Mouse (Mus musculus) lung, embryonic 16.5 days (tissue): Measurements from ENCODE around the gene Ncoa1. TPM values are rescaled to one million over a fixed set of nuclear protein-coding genes. Genes with fewer than 3 reads are reported as not detected.
"Not testable (repeated sequence)": the region's sequence is repeated elsewhere in the genome, so short reads cannot be mapped to it uniquely, and the experiment has no call there.

Experiments
- ATAC-seq: fragments of 200-750 bp; cut with Nextera tagmentation; 2 replicates; pipeline ENCODE4 v1.8.0; 2017; ENCODE audit warnings: low read depth, mild to moderate bottlenecking, moderate library complexity
- H3K27ac ChIP-seq: fragments of 300-500 bp; sonication (generic); 2 replicates; pipeline ENCODE4 v1.5.1; 2014; ENCODE audit warnings: mild to moderate bottlenecking, control low read depth, low read length
- H3K27me3 ChIP-seq: fragments of 300-500 bp; sonication (generic); 2 replicates; pipeline ENCODE4 v1.6.1; 2014; ENCODE audit warnings: low read depth, low read length, mixed read lengths; ENCODE audit not compliant: control insufficient read depth, insufficient read depth
- H3K36me3 ChIP-seq: fragments of 300-500 bp; sonication (generic); 2 replicates; pipeline ENCODE4 v1.6.1; 2014; ENCODE audit warnings: low read length; ENCODE audit not compliant: control insufficient read depth, insufficient read depth
- H3K4me1 ChIP-seq: fragments of 300-500 bp; sonication (generic); replicated peaks from 2 replicates; pipeline ENCODE4 v1.6.1; 2014; ENCODE audit warnings: low read length, mixed read lengths; ENCODE audit not compliant: control insufficient read depth, insufficient read depth
- H3K4me2 ChIP-seq: fragments of 300-500 bp; sonication (generic); 2 replicates; pipeline ENCODE4 v1.6.1; 2014; ENCODE audit warnings: low read depth, low read length, control low read depth
- H3K4me3 ChIP-seq: fragments of 300-500 bp; sonication (generic); 2 replicates; pipeline ENCODE4 v1.5.1; 2014; ENCODE audit warnings: mild to moderate bottlenecking, low read length, control low read depth
- H3K9ac ChIP-seq: fragments of 300-500 bp; sonication (generic); 2 replicates; pipeline ENCODE4 v1.6.1; 2014; ENCODE audit warnings: low read length, control low read depth
- H3K9me3 ChIP-seq: fragments of 300-500 bp; sonication (generic); 2 replicates; pipeline ENCODE4 v1.6.1; 2016; ENCODE audit warnings: low read length; ENCODE audit not compliant: control insufficient read depth
- WGBS: fragments of 180-500 bp; shearing (Covaris S2); extraction: QIAGEN DNeasy Blood & Tissue Kit; methylation state at CpG from one replicate; pipeline ENCODE4 v1.1.7; 2014; 5-methylcytosine and 5-hydroxymethylcytosine counted together
- polyA plus RNA-seq: library from polyadenylated mRNA; unstranded; fragments of >200 nt; fragmentation: Nextera tagmentation; extraction: Ambion mirVana; gene quantifications from 2 replicates; pipeline ENCODE4 v1.2.1, GENCODE M21; 2015

Gene Ncoa1
- polyA plus RNA-seq, 1 experiment from 2014 or later = 7.1 TPM

- Histone ChIP-seq H3K36me3 (no peaks in the 10 kb centered on the region), H3K4me2 (no peak overlapping the region), H3K4me1 (no peaks in the 10 kb centered on the region), H3K27me3 (no peaks in the 10 kb centered on the region), H3K27ac (no peak overlapping the region), H3K9me3 (no peaks in the 10 kb centered on the region), H3K9ac (no peak overlapping the region), H3K4me3 (no peak overlapping the region)
- ATAC-seq = no peak
- no CpG with 5 or more reads among the region's 1 CpGs for WGBS
Measured at GRCm38 (mm10) chr12:4359475-4359874, 117.5 kb downstream of the Ncoa1 start.

GRCm38 (mm10) chr12:4358653-4359052 lies 118.3 kb downstream of the Ncoa1 start:
- H3K4me2 ChIP-seq, ATAC-seq, H3K9me3 ChIP-seq, H3K27ac ChIP-seq, H3K36me3 ChIP-seq, H3K4me3 ChIP-seq, H3K9ac ChIP-seq, H3K27me3 ChIP-seq, H3K4me1 ChIP-seq: not testable (repeated sequence)
- 78% methylated on average over 2 of the region's 2 CpGs for WGBS

GRCm38 (mm10) chr12:4358100-4358499 lies 118.9 kb downstream of the Ncoa1 start:
- no peaks in the 10 kb centered on the region for H3K4me1 ChIP-seq
- no peak for ATAC-seq
- WGBS = 92% methylated on average over 4 of the region's 4 CpGs
- H3K9ac ChIP-seq = no peak overlapping the region
- H3K27ac ChIP-seq = no peak overlapping the region
- H3K27me3 ChIP-seq = no peaks in the 10 kb centered on the region
- H3K36me3 ChIP-seq = no peaks in the 10 kb centered on the region
- no peaks in the 10 kb centered on the region for H3K9me3 ChIP-seq
- no peak overlapping the region for H3K4me2 ChIP-seq
- H3K4me3 ChIP-seq = no peak overlapping the region

GRCm38 (mm10) chr12:4356834-4357445 lies 120.0 kb downstream of the Ncoa1 start:
- no peak overlapping the region for H3K9ac ChIP-seq
- no peak overlapping the region for H3K27ac ChIP-seq
- no peaks in the 10 kb centered on the region for H3K9me3 ChIP-seq
- no peaks in the 10 kb centered on the region for H3K27me3 ChIP-seq
- no peak overlapping the region for H3K4me2 ChIP-seq
- WGBS = 83% methylated on average over 5 of the region's 5 CpGs
- no peaks in the 10 kb centered on the region for H3K36me3 ChIP-seq
- H3K4me3 ChIP-seq = no peak overlapping the region
- no peak for ATAC-seq
- H3K4me1 ChIP-seq = no peaks in the 10 kb centered on the region

- Histone ChIP-seq H3K4me1 (no peaks in the 10 kb centered on the region), H3K27ac (peak overlapping the region; percentile 65), H3K36me3 (no peaks in the 10 kb centered on the region), H3K9me3 (no peaks in the 10 kb centered on the region), H3K27me3 (no peaks in the 10 kb centered on the region), H3K4me3 (no peak overlapping the region), H3K4me2 (no peak overlapping the region), H3K9ac (no peak overlapping the region)
- ATAC-seq = peak; percentile 81
- 38% methylated on average over 2 of the region's 2 CpGs for WGBS
Measured at GRCm38 (mm10) chr12:4355019-4355730, 121.8 kb downstream of the Ncoa1 start.

GRCm38 (mm10) chr12:4343216-4343615 lies 133.8 kb downstream of the Ncoa1 start:
- Histone ChIP-seq H3K9ac (no peak overlapping the region), H3K4me1 (no peaks in the 10 kb centered on the region), H3K27me3 (no peaks in the 10 kb centered on the region), H3K27ac (no peak overlapping the region), H3K4me3 (no peak overlapping the region), H3K4me2 (no peak overlapping the region), H3K36me3 (no peaks in the 10 kb centered on the region), H3K9me3 (no peaks in the 10 kb centered on the region)
- ATAC-seq = no peak
- 58% methylated on average over 2 of the region's 2 CpGs for WGBS

- Histone ChIP-seq H3K36me3 (no peaks in the 10 kb centered on the region), H3K27me3 (no peaks in the 10 kb centered on the region), H3K9ac (no peak overlapping the region), H3K4me2 (no peak overlapping the region), H3K4me3 (no peak overlapping the region), H3K9me3 (no peaks in the 10 kb centered on the region), H3K4me1 (no peaks in the 10 kb centered on the region), H3K27ac (no peak overlapping the region)
- ATAC-seq = no peak
- 65% methylated on average over 3 of the region's 3 CpGs for WGBS
Measured at GRCm38 (mm10) chr12:4342087-4342486, 134.9 kb downstream of the Ncoa1 start.

- no peak overlapping the region for H3K27ac ChIP-seq
- no peaks in the 10 kb centered on the region for H3K27me3 ChIP-seq
- H3K36me3 ChIP-seq = no peaks in the 10 kb centered on the region
- ATAC-seq = no peak
- no peaks in the 10 kb centered on the region for H3K4me1 ChIP-seq
- WGBS = 66% methylated on average over 3 of the region's 3 CpGs
- no peak overlapping the region for H3K4me3 ChIP-seq
- no peak overlapping the region for H3K9ac ChIP-seq
- H3K4me2 ChIP-seq = no peak overlapping the region
- no peaks in the 10 kb centered on the region for H3K9me3 ChIP-seq
Measured at GRCm38 (mm10) chr12:4340325-4340924, 136.6 kb downstream of the Ncoa1 start.

GRCm38 (mm10) chr12:4323604-4324003 lies 153.4 kb downstream of the Ncoa1 start:
- H3K36me3 ChIP-seq = no peaks in the 10 kb centered on the region
- no peak overlapping the region for H3K27ac ChIP-seq
- WGBS = 64% methylated on average over 5 of the region's 5 CpGs
- no peak overlapping the region for H3K9ac ChIP-seq
- ATAC-seq = no peak
- H3K4me3 ChIP-seq = no peak overlapping the region
- H3K4me1 ChIP-seq = no peaks in the 10 kb centered on the region; the same call in 1 of the 2 replicates
- no peak overlapping the region for H3K4me2 ChIP-seq
- no peaks in the 10 kb centered on the region for H3K9me3 ChIP-seq
- H3K27me3 ChIP-seq = no peaks in the 10 kb centered on the region
